ENCODE assay signal across 13 mouse cellular contexts in genomic region chr14:8621164-8621563, GRCm38 (mm10). TPM values are rescaled to one million over a fixed set of nuclear protein-coding genes. Genes with fewer than 3 reads are reported as not detected.
A peak's percentile ranks its signal among the peaks of the same experiment; 100 is the strongest.
DNase-seq lines count a peak whose midpoint lies in the region; ATAC-seq and TF ChIP-seq lines count a peak whose summit lies in the region.
"Had no signal": no experiment of that assay in that cellular context is flagged by ENCODE, and none has a peak within 500 bp of the region (broad histone marks: within the 10 kb centered on the region; RNA-seq: fewer than 3 reads in every experiment).

No protein-coding gene starts in this region.

- no peak for TF ChIP-seq CTCF in hindbrain, postnatal 0 days (IDR thresholded peaks at IDR 0.05; ENCODE audit: low read depth)

- peak; percentile 6 for DNase-seq in hindbrain, embryonic 11.5 days (ENCODE audit: low spot score)
- DNase-seq in hindbrain, postnatal 0 days (ENCODE audit: low spot score): no peak
- DNase-seq in midbrain, embryonic 10.5 days (ENCODE audit: low spot score): no peak
- DNase-seq in embryonic facial prominence, embryonic 14.5 days (ENCODE audit: low spot score): peak; percentile 18
- peak; percentile 37 for DNase-seq in retina, postnatal 1 day
- DNase-seq in liver, embryonic 11.5 days (ENCODE audit: low spot score): no peak
- no peak for DNase-seq in layer of hippocampus, adult 9-10 months (ENCODE audit: low spot score)
- DNase-seq: adrenal gland, adult 2 months; cerebellum, postnatal 14 days; liver, embryonic 13.5 days had no signal

- no peak overlapping the region for H3K4me3 ChIP-seq in hindbrain, embryonic 11.5 days (ENCODE audit: low read depth, low read length)
- no peak overlapping the region for H3K4me3 ChIP-seq in hindbrain, postnatal 0 days (ENCODE audit: low read length)
- no peak overlapping the region for H3K4me3 ChIP-seq in midbrain, embryonic 10.5 days
- H3K4me3 ChIP-seq in midbrain, embryonic 16.5 days (ENCODE audit: low read depth, low read length): no peak overlapping the region
- H3K4me3 ChIP-seq in embryonic facial prominence, embryonic 14.5 days (ENCODE audit: low read depth, low read length): no peak overlapping the region
- H3K4me3 ChIP-seq in liver, embryonic 11.5 days (ENCODE audit: low read depth, low read length): no peak overlapping the region
- H3K4me3 ChIP-seq: layer of hippocampus, adult 2 months; liver, embryonic 13.5 days had no signal

- 44% methylated on average over 6 of the region's 6 CpGs for WGBS in hindbrain, embryonic 11.5 days
- 49% methylated on average over 6 of the region's 6 CpGs for WGBS in hindbrain, postnatal 0 days
- WGBS in midbrain, embryonic 10.5 days: 44% methylated on average over 6 of the region's 6 CpGs
- WGBS in midbrain, embryonic 16.5 days: 50% methylated on average over 6 of the region's 6 CpGs
- WGBS in embryonic facial prominence, embryonic 14.5 days: 44% methylated on average over 6 of the region's 6 CpGs
- 39% methylated on average over 6 of the region's 6 CpGs for WGBS in liver, embryonic 11.5 days

- no peaks in the 10 kb centered on the region for H3K9me3 ChIP-seq in hindbrain, embryonic 11.5 days (ENCODE audit: control insufficient read depth, low read length)
- no peaks in the 10 kb centered on the region for H3K9me3 ChIP-seq in hindbrain, postnatal 0 days (ENCODE audit: low read length)
- H3K9me3 ChIP-seq in midbrain, embryonic 10.5 days (replicated peaks): no peaks in the 10 kb centered on the region
- no peaks in the 10 kb centered on the region for H3K9me3 ChIP-seq in midbrain, embryonic 16.5 days (replicated peaks; ENCODE audit: control insufficient read depth, low read length, poor library complexity, severe bottlenecking)
- H3K9me3 ChIP-seq in embryonic facial prominence, embryonic 14.5 days (ENCODE audit: control insufficient read depth, low read length): no peaks in the 10 kb centered on the region
- H3K9me3 ChIP-seq in liver, embryonic 11.5 days (ENCODE audit: control insufficient read depth, low read length): no peaks in the 10 kb centered on the region
- H3K9me3 ChIP-seq: liver, embryonic 13.5 days had no signal

- H3K4me2 ChIP-seq in hindbrain, embryonic 11.5 days (replicated peaks; ENCODE audit: low read depth, low read length): no peak overlapping the region
- H3K4me2 ChIP-seq in hindbrain, postnatal 0 days (ENCODE audit: low read depth, low read length): no peak overlapping the region
- no peak overlapping the region for H3K4me2 ChIP-seq in midbrain, embryonic 16.5 days (ENCODE audit: low read length)
- no peak overlapping the region for H3K4me2 ChIP-seq in embryonic facial prominence, embryonic 14.5 days (ENCODE audit: low read depth, low read length)
- no peak overlapping the region for H3K4me2 ChIP-seq in liver, embryonic 11.5 days
- H3K4me2 ChIP-seq: liver, embryonic 13.5 days had no signal

- no peak for ATAC-seq in hindbrain, embryonic 11.5 days (ENCODE audit: low FRiP score)
- ATAC-seq in hindbrain, postnatal 0 days: no peak
- ATAC-seq in midbrain, embryonic 16.5 days: no peak
- no peak for ATAC-seq in embryonic facial prominence, embryonic 14.5 days (ENCODE audit: low read depth)
- ATAC-seq in liver, embryonic 11.5 days (replicated peaks; ENCODE audit: low FRiP score): no peak
- ATAC-seq: Patski had no signal

- no peaks in the 10 kb centered on the region for H3K36me3 ChIP-seq in hindbrain, embryonic 11.5 days (ENCODE audit: control insufficient read depth, insufficient read depth, low read length)
- H3K36me3 ChIP-seq in hindbrain, postnatal 0 days (ENCODE audit: insufficient read depth, low read length): no peaks in the 10 kb centered on the region
- H3K36me3 ChIP-seq in midbrain, embryonic 10.5 days: no peaks in the 10 kb centered on the region
- no peaks in the 10 kb centered on the region for H3K36me3 ChIP-seq in midbrain, embryonic 16.5 days (ENCODE audit: control insufficient read depth, insufficient read depth, low read length)
- H3K36me3 ChIP-seq in embryonic facial prominence, embryonic 14.5 days (ENCODE audit: control insufficient read depth, insufficient read depth, low read length): no peaks in the 10 kb centered on the region
- H3K36me3 ChIP-seq in liver, embryonic 11.5 days (ENCODE audit: control insufficient read depth, insufficient read depth, low read length): no peaks in the 10 kb centered on the region
- H3K36me3 ChIP-seq: liver, embryonic 13.5 days had no signal

- no peak overlapping the region for H3K9ac ChIP-seq in hindbrain, embryonic 11.5 days (ENCODE audit: low read depth, low read length)
- no peak overlapping the region for H3K9ac ChIP-seq in hindbrain, postnatal 0 days (replicated peaks; ENCODE audit: low read length)
- no peak overlapping the region for H3K9ac ChIP-seq in midbrain, embryonic 16.5 days (ENCODE audit: low read depth, low read length)
- no peak overlapping the region for H3K9ac ChIP-seq in embryonic facial prominence, embryonic 14.5 days (ENCODE audit: low read depth, low read length)
- no peak overlapping the region for H3K9ac ChIP-seq in liver, embryonic 11.5 days (ENCODE audit: low read depth, low read length)
- H3K9ac ChIP-seq: liver, embryonic 13.5 days had no signal

- H3K27ac ChIP-seq in hindbrain, embryonic 11.5 days (ENCODE audit: low read depth, low read length): no peak overlapping the region
- no peak overlapping the region for H3K27ac ChIP-seq in hindbrain, postnatal 0 days
- peak overlapping the region; percentile 23; the same call in 1 of the 2 replicates for H3K27ac ChIP-seq in midbrain, embryonic 10.5 days (replicated peaks)
- H3K27ac ChIP-seq in midbrain, embryonic 16.5 days (ENCODE audit: low read length): no peak overlapping the region
- no peak overlapping the region for H3K27ac ChIP-seq in embryonic facial prominence, embryonic 14.5 days (replicated peaks; ENCODE audit: low read depth, low read length)
- H3K27ac ChIP-seq in liver, embryonic 11.5 days (ENCODE audit: low read depth, low read length): no peak overlapping the region
- H3K27ac ChIP-seq: layer of hippocampus, adult 2 months; liver, embryonic 13.5 days had no signal

- H3K4me1 ChIP-seq in hindbrain, embryonic 11.5 days (replicated peaks; ENCODE audit: control insufficient read depth, insufficient read depth, low read length): no peaks in the 10 kb centered on the region
- no peaks in the 10 kb centered on the region for H3K4me1 ChIP-seq in hindbrain, postnatal 0 days (ENCODE audit: insufficient read depth, low read length)
- peaks cover 10% of the 10 kb centered on the region for H3K4me1 ChIP-seq in midbrain, embryonic 10.5 days
- peaks cover 3% of the 10 kb centered on the region; the same call in 1 of the 2 replicates for H3K4me1 ChIP-seq in midbrain, embryonic 16.5 days (ENCODE audit: control insufficient read depth, insufficient read depth, low read length)
- H3K4me1 ChIP-seq in embryonic facial prominence, embryonic 14.5 days (ENCODE audit: control insufficient read depth, insufficient read depth, low read length): no peaks in the 10 kb centered on the region
- no peaks in the 10 kb centered on the region for H3K4me1 ChIP-seq in liver, embryonic 11.5 days (replicated peaks; ENCODE audit: control insufficient read depth, insufficient read depth, low read length)
- H3K4me1 ChIP-seq: liver, embryonic 13.5 days had no signal

- no peaks in the 10 kb centered on the region for H3K27me3 ChIP-seq in hindbrain, embryonic 11.5 days (ENCODE audit: control insufficient read depth, insufficient read depth, low read length)
- no peaks in the 10 kb centered on the region for H3K27me3 ChIP-seq in hindbrain, postnatal 0 days (ENCODE audit: insufficient read depth, low read length)
- no peaks in the 10 kb centered on the region for H3K27me3 ChIP-seq in midbrain, embryonic 10.5 days (ENCODE audit: low read depth, poor library complexity, severe bottlenecking)
- H3K27me3 ChIP-seq in midbrain, embryonic 16.5 days (ENCODE audit: control insufficient read depth, insufficient read depth, low read depth, low read length): no peaks in the 10 kb centered on the region
- H3K27me3 ChIP-seq in embryonic facial prominence, embryonic 14.5 days (replicated peaks; ENCODE audit: control insufficient read depth, insufficient read depth, low read length): no peaks in the 10 kb centered on the region
- H3K27me3 ChIP-seq in liver, embryonic 11.5 days (replicated peaks; ENCODE audit: control insufficient read depth, insufficient read depth, low read length): no peaks in the 10 kb centered on the region
- H3K27me3 ChIP-seq: liver, embryonic 13.5 days; Patski had no signal

RNA-seq across cellular contexts. Expression of gene 4930452B06Rik, which starts 44.9 kb away (rescaled TPM):
- polyA plus RNA-seq in hindbrain, embryonic 11.5 days (2014; fragmentation: Nextera tagmentation; extraction: Ambion mirVana): 10.5 and 11.4 TPM in 2 replicates
- 9.0 and 10.7 TPM in 2 replicates for total RNA-seq in hindbrain, postnatal 0 days (2014; rRNA removed)
- 7.3 and 8.9 TPM in 2 replicates for polyA plus RNA-seq in hindbrain, postnatal 0 days (2015; fragmentation: Nextera tagmentation; extraction: Ambion mirVana)
- 10.4 and 12.2 TPM in 2 replicates for polyA plus RNA-seq in midbrain, embryonic 10.5 days (2016; fragmentation: Nextera tagmentation; extraction: Ambion mirVana)
- 7.4 and 8.5 TPM in 2 replicates for polyA plus RNA-seq in midbrain, embryonic 16.5 days (2015; fragmentation: Nextera tagmentation; extraction: Ambion mirVana)
- polyA plus RNA-seq in embryonic facial prominence, embryonic 14.5 days (2014; fragmentation: Nextera tagmentation; extraction: Ambion mirVana): 10.2 and 11.0 TPM in 2 replicates
- polyA plus RNA-seq in liver, embryonic 11.5 days (2014; fragmentation: Nextera tagmentation; extraction: Ambion mirVana): 4.8 and 4.9 TPM in 2 replicates

Comparison
In these comparisons a context has a peak if more than half of its experiments do, and no peak if none do; other contexts are left out.
1. DNase-seq: peak in hindbrain, embryonic 11.5 days (single experiment), embryonic facial prominence, embryonic 14.5 days (single experiment) and retina, postnatal 1 day (single experiment); none in hindbrain, postnatal 0 days (single experiment), midbrain, embryonic 10.5 days (single experiment), liver, embryonic 11.5 days (single experiment) and layer of hippocampus, adult 9-10 months (single experiment).